Mouse (Mus musculus) intestine, postnatal 0 days (tissue): Measurements from ENCODE around the gene Cyfip1. TPM values are rescaled to one million over a fixed set of nuclear protein-coding genes. Genes with fewer than 3 reads are reported as not detected.

Experiments used
- ATAC-seq: fragments of 200-750 bp; cut with Nextera tagmentation; 2 replicates; pipeline ENCODE4 v1.8.0; 2017; ENCODE audit warnings: mild to moderate bottlenecking, moderate TSS enrichment, moderate library complexity
- H3K27ac ChIP-seq: fragments of 300-500 bp; sonication (generic); 2 replicates; pipeline ENCODE4 v1.5.1; 2014; ENCODE audit warnings: mild to moderate bottlenecking, low read depth, low read length, moderate library complexity
- H3K27me3 ChIP-seq: fragments of 300-500 bp; sonication (generic); replicated peaks from 2 replicates; pipeline ENCODE4 v1.6.1; 2014; ENCODE audit warnings: low read length, mixed read lengths; ENCODE audit not compliant: control insufficient read depth, insufficient read depth
- H3K36me3 ChIP-seq: fragments of 300-500 bp; sonication (generic); 2 replicates; pipeline ENCODE4 v1.6.1; 2014; ENCODE audit warnings: mild to moderate bottlenecking, moderate library complexity; ENCODE audit not compliant: control insufficient read depth, insufficient read depth
- H3K4me1 ChIP-seq: fragments of 300-500 bp; sonication (generic); replicated peaks from 2 replicates; pipeline ENCODE4 v1.6.1; 2014; ENCODE audit warnings: antibody characterized with exemption, low read length, mixed read lengths; ENCODE audit not compliant: control insufficient read depth, insufficient read depth
- H3K4me2 ChIP-seq: fragments of 300-500 bp; sonication (generic); replicated peaks from 2 replicates; pipeline ENCODE4 v1.6.1; 2014; ENCODE audit warnings: low read depth, mild to moderate bottlenecking, moderate library complexity
- H3K4me3 ChIP-seq: fragments of 300-500 bp; sonication (generic); 2 replicates; pipeline ENCODE4 v1.5.1; 2014; ENCODE audit warnings: low read depth, low read length
- H3K9ac ChIP-seq: fragments of 300-500 bp; sonication (generic); 2 replicates; pipeline ENCODE4 v1.6.1; 2014; ENCODE audit warnings: mild to moderate bottlenecking, low read depth, low read length
- H3K9me3 ChIP-seq: fragments of 300-500 bp; sonication (generic); 2 replicates; pipeline ENCODE4 v1.6.1; 2016; ENCODE audit warnings: mixed run types; ENCODE audit not compliant: control insufficient read depth
- CTCF ChIP-seq: sonication (generic); IDR thresholded peaks from 2 replicates; pipeline ENCODE4 v1.5.1; 2016; ENCODE audit warnings: low read depth, mild to moderate bottlenecking, control low read depth, antibody characterized with exemption, moderate library complexity
- WGBS: fragments of 180-500 bp; shearing (Covaris S2); extraction: QIAGEN DNeasy Blood & Tissue Kit; methylation state at CpG from one replicate; pipeline ENCODE4 v1.1.7; 2014; 5-methylcytosine and 5-hydroxymethylcytosine counted together
- polyA plus RNA-seq: library from polyadenylated mRNA; unstranded; fragments of >200 nt; fragmentation: Nextera tagmentation; extraction: Ambion mirVana; gene quantifications from 2 replicates; pipeline ENCODE4 v1.2.1, GENCODE M21; 2015

Cyfip1 gene
- polyA plus RNA-seq, 1 experiment from 2014 or later: 49.0 TPM

DNA sequence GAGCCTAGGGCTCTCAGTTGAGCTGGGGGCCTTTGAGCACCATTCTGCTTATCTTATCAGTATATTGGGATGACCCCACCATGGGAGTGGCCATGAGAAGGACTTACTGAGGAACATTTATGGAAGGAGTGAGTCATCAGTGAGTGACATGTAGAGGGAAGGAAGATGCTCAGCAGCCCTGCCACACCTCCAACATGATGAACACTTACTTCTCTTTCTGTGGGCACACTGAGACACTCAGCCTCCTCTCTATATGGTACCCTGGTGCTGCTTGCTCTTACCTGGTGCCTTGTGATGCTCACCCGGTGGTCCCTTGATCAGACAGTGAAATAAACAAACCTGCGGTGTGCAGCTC lies 17.9 kb downstream of the Cyfip1 start:
- Histone ChIP-seq H3K9ac (no peak overlapping the region), H3K4me3 (no peak overlapping the region), H3K4me2 (no peak overlapping the region), H3K9me3 (no peaks in the 10 kb centered on the region), H3K36me3 (no peaks in the 10 kb centered on the region), H3K27me3 (no peaks in the 10 kb centered on the region), H3K27ac (no peak overlapping the region), H3K4me1 (no peaks in the 10 kb centered on the region)
- WGBS: 85% methylated on average over 2 of the region's 2 CpGs
- TF ChIP-seq CTCF: no peak
- ATAC-seq: no peak

DNA sequence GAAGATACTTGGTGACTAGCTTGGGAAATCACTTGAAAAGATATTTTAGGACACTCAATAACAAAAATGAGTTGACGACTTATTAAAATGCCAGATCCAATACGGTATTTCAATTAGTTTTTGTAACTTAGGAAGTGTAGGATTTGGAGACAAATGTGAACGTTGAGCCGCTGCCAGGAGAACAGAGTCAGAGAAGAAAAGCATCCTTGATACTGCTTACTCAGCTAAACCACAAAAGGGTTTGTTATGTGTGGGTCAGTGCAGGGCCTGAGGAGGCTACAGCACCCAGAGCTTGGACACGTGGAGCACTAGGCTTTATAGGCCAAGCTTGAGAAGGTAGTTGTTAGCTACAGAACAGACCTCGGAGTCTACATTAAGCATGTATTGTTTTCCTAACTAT lies 18.4 kb downstream of the Cyfip1 start:
- Histone ChIP-seq H3K9ac (no peak overlapping the region), H3K27me3 (no peaks in the 10 kb centered on the region), H3K4me1 (no peaks in the 10 kb centered on the region), H3K27ac (no peak overlapping the region), H3K36me3 (no peaks in the 10 kb centered on the region), H3K4me2 (no peak overlapping the region), H3K4me3 (no peak overlapping the region), H3K9me3 (no peaks in the 10 kb centered on the region)
- WGBS: 81% methylated on average over 6 of the region's 6 CpGs
- ATAC-seq: no peak
- no peak for TF ChIP-seq CTCF

GRCm38 (mm10) chr7:55861175-55861574 lies 19.6 kb downstream of the Cyfip1 start:
- WGBS: 85% methylated on average over 4 of the region's 4 CpGs
- no peak overlapping the region for H3K9ac ChIP-seq
- H3K4me1 ChIP-seq: no peaks in the 10 kb centered on the region
- no peaks in the 10 kb centered on the region for H3K36me3 ChIP-seq
- TF ChIP-seq CTCF: no peak
- H3K27me3 ChIP-seq: no peaks in the 10 kb centered on the region
- H3K27ac ChIP-seq: no peak overlapping the region
- H3K9me3 ChIP-seq: no peaks in the 10 kb centered on the region
- no peak for ATAC-seq
- no peak overlapping the region for H3K4me2 ChIP-seq
- H3K4me3 ChIP-seq: no peak overlapping the region

- no peak overlapping the region for H3K4me3 ChIP-seq
- H3K27me3 ChIP-seq: no peaks in the 10 kb centered on the region
- H3K4me2 ChIP-seq: no peak overlapping the region
- no peak for TF ChIP-seq CTCF
- H3K4me1 ChIP-seq: no peaks in the 10 kb centered on the region
- no peaks in the 10 kb centered on the region for H3K9me3 ChIP-seq
- H3K27ac ChIP-seq: no peak overlapping the region
- ATAC-seq: no peak
- no peaks in the 10 kb centered on the region for H3K36me3 ChIP-seq
- H3K9ac ChIP-seq: no peak overlapping the region
Measured at GRCm38 (mm10) chr7:55865044-55865443, 23.5 kb downstream of the Cyfip1 start.

DNA sequence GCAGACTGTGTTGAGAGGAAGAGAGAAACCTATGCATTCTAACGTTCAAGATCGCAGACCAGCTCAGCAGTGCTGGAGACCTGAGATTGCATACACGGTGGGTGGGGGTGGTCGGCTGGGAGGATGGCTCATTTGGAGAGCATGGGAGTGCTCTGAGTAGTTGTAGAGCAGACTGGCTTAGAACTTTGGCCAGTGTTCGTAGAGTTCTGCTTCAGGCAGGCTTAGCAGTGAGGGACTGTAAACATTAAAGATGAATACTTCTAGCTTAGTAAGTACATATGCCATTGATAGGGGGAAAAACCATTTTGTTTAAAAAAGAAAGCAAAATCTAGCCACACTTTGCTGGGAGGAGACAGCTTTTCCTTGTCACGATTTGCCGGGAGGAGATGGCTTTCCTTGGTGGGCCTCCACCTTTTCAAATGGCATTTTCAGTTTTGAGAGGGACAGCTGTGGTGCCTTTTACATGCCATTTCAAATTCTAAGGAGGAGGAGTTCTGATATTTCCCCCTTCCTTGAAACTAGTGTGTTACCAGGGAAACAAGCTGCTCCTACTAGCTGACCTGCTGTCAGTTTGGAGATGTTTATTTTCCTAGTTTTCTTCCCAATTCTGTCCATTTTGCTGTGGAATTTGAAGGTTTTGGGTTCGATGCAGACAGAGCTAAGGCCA lies 24.3 kb downstream of the Cyfip1 start:
- 70% methylated on average over 8 of the region's 8 CpGs for WGBS
- H3K36me3 ChIP-seq: no peaks in the 10 kb centered on the region
- no peak overlapping the region for H3K27ac ChIP-seq
- H3K9ac ChIP-seq: no peak overlapping the region
- no peak for TF ChIP-seq CTCF
- no peaks in the 10 kb centered on the region for H3K27me3 ChIP-seq
- H3K9me3 ChIP-seq: no peaks in the 10 kb centered on the region
- no peak overlapping the region for H3K4me2 ChIP-seq
- H3K4me1 ChIP-seq: no peaks in the 10 kb centered on the region
- no peak for ATAC-seq
- no peak overlapping the region for H3K4me3 ChIP-seq

GRCm38 (mm10) chr7:55868247-55868646 lies 26.7 kb downstream of the Cyfip1 start:
- TF ChIP-seq CTCF: no peak
- WGBS: 87% methylated on average over 7 of the region's 7 CpGs
- no peak for ATAC-seq
- Histone ChIP-seq H3K9me3 (no peaks in the 10 kb centered on the region), H3K9ac (no peak overlapping the region), H3K4me1 (no peaks in the 10 kb centered on the region; the same call in 1 of the 2 replicates), H3K36me3 (peaks cover 10% of the 10 kb centered on the region), H3K4me3 (no peak overlapping the region), H3K4me2 (no peak overlapping the region), H3K27ac (no peak overlapping the region), H3K27me3 (no peaks in the 10 kb centered on the region)

GRCm38 (mm10) chr7:55869220-55869619 lies 27.7 kb downstream of the Cyfip1 start:
- Histone ChIP-seq H3K27ac (no peak overlapping the region), H3K4me3 (no peak overlapping the region), H3K4me1 (no peaks in the 10 kb centered on the region; the same call in 1 of the 2 replicates), H3K4me2 (no peak overlapping the region), H3K27me3 (no peaks in the 10 kb centered on the region), H3K9ac (no peak overlapping the region), H3K36me3 (peaks cover 20% of the 10 kb centered on the region), H3K9me3 (no peaks in the 10 kb centered on the region)
- 51% methylated on average over 3 of the region's 3 CpGs for WGBS
- ATAC-seq: no peak
- no peak for TF ChIP-seq CTCF
